Mouse (Mus musculus) embryo, embryonic 11.5 days (tissue): ENCODE results near the gene 2310022A10Rik.

ENCODE experiments used
- DNase-seq: peaks from one replicate; pipeline ENCODE4 v3.0.0-alpha.2; 2012; ENCODE audit warnings: low read depth, low spot score

Gene 2310022A10Rik

DNA sequence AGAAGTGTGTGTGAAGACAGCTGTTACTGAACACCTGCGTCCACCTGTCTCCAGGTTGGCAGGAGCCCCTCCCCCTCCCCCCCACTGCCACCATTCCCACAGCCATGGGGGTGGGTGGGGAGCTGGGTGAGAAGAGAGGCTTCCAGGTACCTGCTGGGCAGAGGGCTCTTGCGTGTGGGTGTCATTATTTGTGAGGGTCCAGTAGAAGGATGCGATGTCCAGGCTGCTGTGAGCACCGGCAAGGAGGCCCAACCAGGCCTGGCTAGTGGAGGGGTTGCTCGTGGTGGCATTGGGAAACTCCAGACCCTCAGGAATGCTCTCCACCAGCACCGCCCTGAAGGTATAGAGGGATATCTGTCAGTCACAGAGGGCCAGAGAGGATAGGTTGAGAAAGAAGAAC is 12.1 kb upstream of the 2310022A10Rik start:
- no peak for DNase-seq

DNA sequence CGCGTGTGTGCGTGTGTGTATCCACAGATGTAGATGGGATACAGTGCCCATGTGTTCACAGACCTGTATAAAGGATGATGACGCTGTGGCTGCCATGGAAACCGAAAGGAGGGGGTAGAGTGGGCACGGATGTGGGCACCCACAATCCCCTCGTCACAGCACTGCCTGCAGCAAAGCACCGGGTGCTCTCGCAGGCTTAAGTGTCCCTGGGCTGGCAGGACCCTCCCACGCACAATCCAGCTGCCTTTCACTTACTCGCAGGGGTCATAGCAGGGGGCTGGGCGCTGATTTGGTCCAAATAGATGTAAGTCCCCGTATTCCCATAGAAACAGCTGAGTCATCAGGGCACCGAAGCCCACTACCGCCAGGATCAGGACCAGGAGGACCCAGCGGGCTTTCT is 11.6 kb upstream of the 2310022A10Rik start:
- no peak for DNase-seq

DNA sequence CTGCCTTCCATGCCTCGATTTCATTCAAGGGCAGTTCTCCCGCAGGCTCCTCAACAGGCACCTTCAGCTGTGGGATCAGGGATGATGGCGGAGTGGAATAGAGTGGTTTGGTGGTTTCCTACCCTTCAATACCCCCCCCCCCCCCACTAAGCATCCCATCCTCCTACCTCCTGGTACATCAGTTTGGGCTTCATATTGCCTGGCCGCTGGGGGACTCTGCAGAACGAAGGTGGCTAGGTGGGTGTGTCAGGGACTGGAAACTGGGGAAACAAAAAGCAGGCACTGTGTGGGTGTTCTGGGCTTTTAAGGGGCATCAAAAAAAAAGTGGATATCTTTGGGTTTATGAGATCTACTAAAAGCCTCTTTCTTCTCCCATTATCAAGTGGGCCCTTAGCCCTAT is 11.1 kb upstream of the 2310022A10Rik start:
- no peak for DNase-seq

DNA sequence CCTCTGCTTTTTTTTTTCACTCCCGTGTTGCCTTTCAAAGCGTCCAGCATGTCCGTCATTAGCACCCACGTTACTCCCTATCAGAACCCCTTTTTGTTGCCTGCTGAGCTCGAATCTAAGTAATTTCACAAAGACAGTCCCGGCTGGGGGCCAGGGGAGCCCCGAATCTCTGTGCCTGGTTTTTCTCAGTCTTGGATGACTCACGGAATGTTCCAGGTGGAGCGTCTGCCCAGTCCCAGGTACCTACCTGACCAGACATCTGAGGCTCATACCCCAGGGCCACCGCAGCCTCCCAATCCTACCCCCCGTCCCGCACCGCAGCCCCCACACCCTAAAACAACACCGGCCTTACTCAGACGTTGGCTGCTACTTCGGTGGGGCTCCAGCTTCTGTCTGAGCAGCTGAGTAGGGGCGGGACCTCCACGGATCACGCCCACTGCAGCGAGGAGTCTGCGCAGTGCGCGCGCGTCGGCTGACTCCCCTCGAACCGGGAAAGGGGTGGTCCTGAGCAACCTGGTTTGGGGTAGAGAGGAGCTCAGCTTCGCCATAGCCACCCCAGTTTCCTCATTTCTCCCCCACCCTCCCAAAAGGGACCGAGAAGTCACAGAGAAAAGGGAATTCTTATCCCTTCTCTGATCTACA is 10.5 kb upstream of the 2310022A10Rik start:
- peak; percentile 67 for DNase-seq

DNA sequence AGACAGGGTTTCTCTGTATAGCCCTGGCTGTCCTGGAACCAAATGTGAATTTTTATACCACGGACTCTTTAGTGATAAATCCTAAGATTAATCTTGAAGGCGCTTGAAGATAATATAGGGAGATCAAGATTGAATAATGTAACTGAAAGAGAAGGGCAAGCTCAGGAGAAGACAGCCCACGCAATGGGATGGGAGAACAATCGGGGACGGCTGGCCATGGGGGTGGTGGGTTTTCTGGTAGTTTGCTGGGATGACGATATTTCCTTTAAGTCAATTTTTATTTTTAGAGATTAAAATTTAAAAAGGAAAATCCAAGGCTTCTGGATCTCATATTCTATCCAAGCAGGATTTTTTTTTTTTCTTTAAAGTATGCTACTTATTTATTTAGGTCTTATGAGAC is 10.0 kb upstream of the 2310022A10Rik start:
- DNase-seq: no peak

DNA sequence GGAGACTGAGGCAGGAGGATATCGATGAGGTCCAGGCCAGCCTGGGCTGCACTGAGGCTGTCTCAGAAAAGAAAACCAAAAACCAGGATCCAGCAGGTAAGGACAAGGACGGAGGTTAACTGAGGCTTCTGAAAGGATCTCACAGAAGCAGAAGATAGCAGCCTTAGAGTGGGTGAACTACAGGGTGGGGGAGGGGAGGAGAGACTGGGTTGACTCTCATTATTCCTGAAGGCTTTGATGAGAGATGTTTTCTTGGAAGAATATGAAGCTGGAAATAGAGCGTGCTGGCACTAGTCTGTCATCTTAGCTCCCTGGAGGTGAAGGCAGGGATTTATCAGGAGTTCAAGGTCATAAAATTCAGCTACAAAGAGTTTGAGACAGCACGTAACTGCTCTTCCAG is 9.2 kb upstream of the 2310022A10Rik start:
- DNase-seq: no peak

DNA sequence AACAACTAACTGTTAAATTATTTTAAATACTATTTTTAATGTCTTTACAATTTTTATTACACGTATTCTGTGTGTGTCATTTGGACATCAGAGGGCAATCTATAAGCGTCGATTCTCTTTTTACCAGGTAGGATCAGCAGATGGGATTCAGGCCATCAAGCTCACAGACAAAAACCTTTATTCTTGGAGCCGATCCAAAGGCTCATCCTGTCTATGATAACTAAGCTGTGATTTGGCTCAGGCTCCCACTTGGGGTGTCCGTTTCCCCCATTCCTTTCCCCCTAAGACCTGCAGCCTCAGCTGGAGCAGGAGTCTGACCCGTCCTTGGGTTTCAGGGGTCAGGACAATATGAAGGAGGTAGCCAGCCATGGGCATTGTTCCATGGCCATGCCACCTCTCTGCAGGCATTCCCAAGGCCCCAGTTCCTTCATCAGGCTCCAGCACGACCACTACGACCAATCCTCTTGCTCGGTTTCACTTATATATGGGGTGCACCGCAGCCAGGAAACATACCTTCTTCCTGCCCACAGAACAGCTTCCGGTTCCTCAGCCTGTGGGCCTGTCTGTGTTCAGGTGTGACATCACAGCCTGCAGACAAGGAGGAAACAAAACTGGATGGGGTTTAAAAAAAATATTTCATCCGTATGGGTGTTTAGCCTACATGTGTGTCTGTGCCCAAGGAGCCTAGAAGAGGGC is 8.2 kb upstream of the 2310022A10Rik start:
- no peak for DNase-seq

DNA sequence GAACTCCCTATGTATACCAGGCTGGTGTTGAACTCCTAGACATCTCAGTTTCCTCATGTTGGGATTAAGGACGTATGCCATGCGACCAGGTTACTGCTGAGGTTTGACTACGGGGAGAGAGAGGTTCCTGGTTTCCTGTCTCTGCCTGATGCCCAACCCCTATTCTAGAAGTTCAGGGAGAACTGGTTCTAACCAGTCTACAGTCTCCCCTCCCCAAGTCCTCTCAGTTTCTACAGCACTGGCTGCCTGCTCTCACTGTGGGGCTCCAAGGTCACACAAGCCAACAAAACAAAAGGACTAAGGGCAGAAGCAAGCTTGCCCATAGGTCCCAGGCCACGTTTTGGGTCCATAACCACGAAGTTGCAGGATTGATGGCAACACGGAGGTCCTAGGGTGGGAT is 3.4 kb upstream of the 2310022A10Rik start:
- DNase-seq: no peak

DNA sequence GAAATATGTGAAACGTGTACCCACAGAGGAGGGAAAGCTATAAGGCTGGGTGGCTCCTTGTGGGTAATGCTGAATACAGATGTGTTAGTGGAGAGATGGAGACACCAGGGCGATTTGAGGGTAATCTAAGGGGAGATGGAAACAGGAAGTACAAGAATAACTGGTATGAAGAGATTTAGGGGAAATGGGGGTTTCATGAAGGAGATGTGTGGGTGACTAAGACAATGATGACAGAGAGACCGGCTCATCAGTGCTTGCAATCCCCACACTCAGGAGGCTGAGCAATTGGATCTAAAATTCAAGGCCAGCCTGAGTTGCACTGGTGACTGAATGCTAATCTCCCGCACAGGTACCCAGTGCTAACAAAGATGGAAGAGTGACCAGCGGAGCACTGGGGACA is 963 bp upstream of the 2310022A10Rik start:
- no peak for DNase-seq

DNA sequence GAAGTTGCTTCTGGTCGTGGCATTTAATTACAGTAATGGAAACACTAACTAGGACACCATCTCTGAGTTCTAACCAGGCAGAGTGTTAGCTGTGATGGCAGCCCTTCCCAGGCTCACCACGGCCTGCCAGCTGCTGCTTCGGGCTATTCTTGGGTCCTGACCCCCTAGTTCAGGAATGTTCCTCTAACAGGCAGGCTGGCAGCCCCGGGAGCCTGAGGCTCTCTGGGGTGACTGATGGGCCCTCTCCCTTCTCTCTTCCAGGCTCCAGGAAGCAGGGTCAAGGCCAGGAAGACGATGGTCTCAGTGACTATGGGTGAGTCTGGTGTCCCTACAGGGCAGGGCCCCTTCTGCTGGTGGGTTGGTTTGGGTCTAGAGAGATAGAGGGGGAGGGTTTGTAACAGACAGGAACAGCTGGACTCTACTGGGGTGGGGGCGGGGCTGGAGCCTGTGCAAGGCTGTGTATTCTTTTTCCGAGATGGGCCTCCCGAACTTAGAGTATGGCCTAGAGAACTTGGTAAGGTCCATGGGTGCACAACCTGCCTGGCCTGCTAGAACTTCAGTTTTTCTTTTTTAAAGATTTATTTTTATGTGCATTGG is 7.4 kb downstream of the 2310022A10Rik start:
- no peak for DNase-seq

DNA sequence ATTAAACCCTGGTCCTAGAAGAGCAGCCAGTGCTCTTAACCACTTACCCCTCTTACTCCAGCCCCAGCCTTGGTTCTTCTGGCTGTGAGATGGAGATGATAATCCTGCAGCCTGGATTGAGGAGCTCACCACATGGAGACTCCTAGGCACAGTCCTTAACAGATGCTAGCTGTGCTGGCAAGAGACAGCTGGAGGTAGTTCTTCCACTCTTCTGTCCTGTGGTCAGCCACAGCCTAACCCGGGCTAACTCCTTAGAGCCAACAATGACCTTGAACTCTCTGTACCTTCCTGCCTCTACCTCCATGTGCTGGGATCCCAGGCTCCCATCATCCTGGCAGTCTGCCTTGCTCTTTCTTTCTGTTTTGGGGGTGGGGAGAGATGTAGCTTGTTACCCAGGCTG is 7.9 kb downstream of the 2310022A10Rik start:
- DNase-seq: no peak

DNA sequence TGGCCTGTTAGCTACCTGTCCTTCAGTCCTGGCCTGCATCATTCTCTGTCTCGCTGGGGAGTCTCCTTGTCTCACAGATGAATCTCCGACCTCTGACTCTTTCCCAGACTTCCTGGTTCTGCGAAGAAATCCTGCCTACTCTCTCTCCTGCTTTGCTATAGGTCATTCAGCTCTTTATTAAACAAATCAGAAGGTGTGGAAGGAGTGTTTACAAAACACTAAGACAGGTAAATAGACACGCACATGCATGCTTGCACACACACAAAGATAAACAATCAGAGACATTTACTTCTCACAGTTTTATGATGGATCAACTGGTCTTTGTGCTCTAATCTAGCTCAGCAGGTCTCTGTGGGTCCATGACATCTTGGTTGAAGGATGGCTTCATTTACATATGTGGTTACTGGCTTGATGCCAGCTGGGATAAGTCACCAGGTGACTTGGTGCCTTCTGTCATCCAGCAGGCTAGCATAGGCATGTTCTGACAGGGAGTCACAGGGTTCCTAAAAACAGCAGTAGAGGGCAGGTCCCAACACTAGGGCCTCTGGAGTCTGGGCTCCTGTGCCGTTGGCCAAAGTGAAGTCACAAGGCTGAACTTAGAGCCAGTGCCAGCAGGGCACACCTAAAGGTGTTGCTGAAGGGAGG is 16.7 kb downstream of the 2310022A10Rik start:
- no peak for DNase-seq

DNA sequence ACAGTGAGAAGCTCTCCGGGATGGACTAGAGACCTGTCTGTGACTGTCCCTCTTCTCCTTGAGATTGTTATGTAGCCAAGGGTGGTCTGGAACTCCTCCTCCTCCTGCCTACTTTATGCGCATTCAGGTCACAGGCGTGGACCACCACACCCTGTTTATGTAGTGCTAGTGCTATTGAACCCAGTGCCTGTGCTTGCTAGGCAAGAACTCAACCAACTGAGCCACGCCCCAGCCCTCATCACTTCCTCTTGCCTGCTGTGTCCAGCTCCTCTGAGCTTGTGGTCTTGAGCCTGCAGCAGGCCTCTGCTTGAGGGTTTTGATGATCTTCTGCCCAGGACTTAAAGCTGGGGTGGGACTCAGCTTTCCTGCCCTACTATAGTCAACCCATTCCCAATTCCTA is 19.1 kb downstream of the 2310022A10Rik start:
- DNase-seq: no peak

DNA sequence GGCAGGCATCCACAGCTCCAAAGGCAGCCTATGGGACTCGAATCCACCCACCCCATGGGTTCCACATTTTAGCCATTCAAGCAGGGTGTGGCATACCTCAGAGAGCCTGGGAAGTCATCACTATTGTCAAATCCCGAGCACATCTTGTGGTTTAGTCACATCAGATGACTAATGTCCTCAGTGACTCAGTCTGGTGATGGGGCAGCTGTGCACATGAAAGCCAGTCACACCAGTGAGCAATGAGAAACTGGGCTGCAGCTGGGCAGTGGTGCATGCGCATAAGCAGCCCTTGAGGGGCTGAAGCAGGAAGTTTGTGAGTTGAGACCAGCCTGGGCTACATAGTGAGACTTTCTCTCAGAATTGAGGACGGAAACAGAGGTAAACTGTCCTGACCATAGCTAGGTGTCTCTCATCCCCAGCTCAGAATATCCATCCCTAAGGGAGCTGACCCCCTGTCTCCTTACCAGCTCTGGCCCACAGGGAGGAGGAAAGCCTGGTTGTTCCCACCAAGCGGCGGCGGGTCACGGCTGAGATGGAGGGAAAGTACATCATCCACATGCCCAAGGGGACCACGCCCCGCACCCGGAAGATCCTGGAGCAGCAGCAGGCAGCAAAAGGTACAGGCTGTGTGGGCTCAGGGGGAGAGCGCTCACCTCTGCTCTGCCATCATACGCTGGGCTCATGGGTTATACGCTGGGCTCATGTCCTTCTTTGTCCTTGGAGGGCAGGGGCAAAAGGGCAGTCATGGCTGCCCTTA is 21.3 kb downstream of the 2310022A10Rik start:
- DNase-seq: no peak

DNA sequence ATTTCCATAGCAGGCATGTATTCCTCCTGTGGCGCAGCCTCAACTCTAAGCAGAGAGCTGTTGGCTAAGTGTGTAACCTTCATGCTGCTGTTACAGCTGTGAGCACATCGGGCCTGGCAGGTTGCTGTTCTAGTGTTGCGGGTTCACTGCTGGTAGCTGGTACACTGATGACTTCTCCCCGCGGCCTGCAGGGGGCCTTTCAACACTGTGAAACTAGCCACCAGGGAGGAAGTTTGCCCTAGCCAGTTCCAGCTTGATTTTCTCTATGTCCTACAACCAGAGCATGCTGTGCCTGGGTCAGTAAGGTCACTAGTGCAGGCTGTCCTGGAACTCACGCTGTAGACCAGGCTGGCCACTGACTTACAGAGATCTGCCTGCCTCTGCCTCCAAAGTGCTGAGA is 23.9 kb downstream of the 2310022A10Rik start:
- no peak for DNase-seq

DNA sequence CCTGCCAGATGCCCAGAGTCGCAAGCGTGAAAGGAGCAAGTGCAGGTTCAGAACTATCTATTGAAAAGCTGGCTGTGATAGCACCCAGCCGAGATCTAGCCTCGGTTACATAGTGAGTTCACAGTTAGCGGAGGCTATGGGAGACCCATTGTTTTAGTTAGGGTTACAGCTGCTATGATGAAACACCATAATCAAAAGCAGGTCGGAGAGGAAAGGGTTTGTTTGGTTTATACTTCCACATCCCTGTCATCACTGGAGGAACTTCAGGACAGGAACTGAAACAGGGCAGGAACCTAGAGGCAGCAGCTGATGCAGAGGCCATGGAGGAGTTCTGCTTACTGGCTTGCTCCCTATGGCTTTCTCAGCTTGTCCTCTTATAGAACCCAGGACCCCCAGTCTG is 24.6 kb downstream of the 2310022A10Rik start:
- DNase-seq: no peak

DNA sequence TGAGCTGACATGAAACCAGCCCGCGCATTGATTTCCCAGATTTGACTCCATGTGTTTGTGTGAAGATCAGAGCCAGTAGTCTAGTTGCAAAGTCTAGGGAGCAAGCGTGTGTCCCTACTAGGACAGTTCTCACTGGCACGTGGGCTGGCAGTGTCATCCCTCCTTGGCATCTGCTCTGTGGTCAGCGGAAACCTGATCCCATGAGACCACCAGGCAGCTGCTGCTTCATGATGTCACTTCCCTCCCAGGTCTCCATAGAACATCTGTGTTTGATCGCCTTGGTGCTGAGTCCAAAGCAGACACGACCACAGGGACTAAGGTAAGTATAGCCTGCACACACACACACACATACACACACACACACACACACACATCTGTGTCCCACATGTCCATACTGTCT is 25.4 kb downstream of the 2310022A10Rik start:
- DNase-seq: no peak

DNA sequence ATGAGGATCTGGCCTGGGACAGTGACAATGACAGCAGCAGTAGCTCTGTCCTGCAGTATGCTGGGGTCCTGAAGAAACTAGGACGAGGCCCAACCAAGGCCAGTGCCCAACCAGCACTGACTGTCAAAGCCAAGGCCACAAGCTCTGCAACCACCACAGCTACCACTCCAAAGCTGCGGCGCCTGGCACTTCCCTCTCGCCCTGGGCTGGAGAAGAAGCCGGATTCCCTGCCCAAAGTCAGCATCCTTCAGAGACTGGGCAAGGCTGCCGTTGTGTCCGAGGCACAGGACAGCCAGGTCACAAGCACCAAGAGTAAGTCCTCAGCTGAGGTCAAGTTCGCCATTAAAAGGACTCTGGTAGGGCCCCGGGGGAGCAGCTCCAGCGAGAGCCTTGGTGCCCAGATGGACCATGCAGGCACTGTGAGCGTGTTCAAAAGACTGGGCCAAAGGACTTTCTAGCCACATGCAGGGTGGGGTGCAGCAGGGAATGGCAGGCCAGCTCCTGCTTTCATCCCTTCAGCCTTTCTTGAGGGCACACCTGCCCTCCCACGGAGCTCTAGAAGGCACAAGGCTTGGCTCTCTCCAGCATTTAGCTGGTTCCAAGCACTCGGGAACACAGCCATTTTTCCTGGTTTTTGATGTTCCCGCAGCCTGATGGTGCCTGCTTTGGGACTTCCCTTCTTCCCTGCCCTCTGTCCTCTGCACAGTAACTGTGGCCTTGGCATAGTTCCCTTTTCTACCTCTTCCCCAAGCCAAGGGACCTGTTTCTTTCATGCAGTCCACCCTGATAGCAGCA is 27.5 kb downstream of the 2310022A10Rik start:
- no peak for DNase-seq

DNA sequence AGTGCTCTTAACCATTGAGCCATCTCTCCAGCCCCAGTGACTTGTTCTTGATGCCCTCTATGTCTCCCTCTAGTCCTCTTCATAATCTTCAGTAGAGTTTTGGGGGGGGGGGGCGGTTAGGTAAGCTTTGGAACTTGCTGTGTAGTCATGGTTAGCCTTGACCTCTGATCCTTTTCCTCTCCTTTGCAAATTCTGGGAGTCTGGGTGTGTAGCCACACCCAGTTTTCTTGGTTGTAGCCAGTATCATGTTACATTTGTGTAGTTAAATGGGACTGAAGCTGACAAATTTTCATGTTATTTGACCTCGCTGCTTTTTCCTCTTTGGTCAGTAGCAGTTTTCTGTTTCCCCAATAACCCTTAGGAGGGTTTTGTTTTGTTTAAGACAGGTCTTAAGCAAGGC is 33.8 kb downstream of the 2310022A10Rik start:
- no peak for DNase-seq

DNA sequence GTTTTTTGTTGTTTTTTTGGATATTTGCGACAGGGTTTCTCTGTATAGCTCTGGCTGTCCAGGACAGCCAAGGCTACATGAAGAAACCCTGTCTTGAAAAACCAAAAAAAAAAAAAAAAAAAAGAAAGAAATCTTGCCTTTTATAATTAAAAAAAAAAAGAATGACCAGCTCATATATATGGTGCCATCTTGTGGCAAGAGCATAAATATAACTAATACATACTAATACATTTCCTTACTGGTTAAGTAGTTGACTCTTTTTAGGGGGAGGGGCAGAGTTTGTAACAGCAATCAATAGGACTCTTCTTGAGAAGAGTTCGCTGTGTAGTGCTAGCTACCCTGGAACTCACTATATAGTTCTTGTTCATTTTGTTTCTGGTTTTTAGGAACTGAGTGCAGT is 34.7 kb downstream of the 2310022A10Rik start:
- DNase-seq: no peak

DNA sequence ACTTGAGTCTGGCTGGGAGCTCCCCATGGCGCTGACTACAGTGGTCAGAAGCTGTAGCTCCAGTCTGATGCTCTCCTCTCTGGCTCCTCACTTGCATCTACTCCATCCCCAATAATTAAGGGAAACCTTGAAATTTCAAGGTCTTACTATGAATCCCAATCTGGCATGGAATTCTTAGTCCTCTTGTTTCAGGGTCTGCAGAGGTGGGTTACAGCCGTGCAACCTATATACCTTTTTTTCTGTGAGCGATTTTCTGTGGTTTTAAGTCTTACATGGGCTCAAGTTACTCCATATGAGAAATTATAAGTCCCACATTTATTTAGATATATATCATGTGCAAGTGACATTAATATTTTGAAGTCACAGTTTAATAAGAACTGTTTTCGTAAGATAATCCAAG is 37.1 kb downstream of the 2310022A10Rik start:
- DNase-seq: no peak
